Mouse (Mus musculus) liver, adult 2 months (tissue): Measurements from ENCODE around the gene Vps50. TPM values are rescaled to one million over a fixed set of nuclear protein-coding genes. Genes with fewer than 3 reads are reported as not detected.

ENCODE experiments used
- DNase-seq: peaks from one replicate; pipeline ENCODE4 v3.0.0-alpha.2; 2011; ENCODE audit warnings: low read depth, low spot score; ENCODE audit errors: extremely low read depth
- H3K27ac ChIP-seq: fragments of 200-500 bp; replicated peaks from 2 replicates; pipeline ENCODE4 v1.5.1; 2012; ENCODE audit warnings: low read depth, mild to moderate bottlenecking, control low read depth, inconsistent platforms, low read length; ENCODE audit not compliant: insufficient read depth
- H3K27me3 ChIP-seq: fragments of 200-500 bp; 2 replicates; pipeline ENCODE4 v1.6.1; 2012; ENCODE audit warnings: mild to moderate bottlenecking, moderate library complexity, low read length, inconsistent platforms; ENCODE audit not compliant: control insufficient read depth, insufficient read depth
- H3K36me3 ChIP-seq: fragments of 200-500 bp; 2 replicates; pipeline ENCODE4 v1.6.1; 2012; ENCODE audit warnings: low read length, inconsistent platforms; ENCODE audit not compliant: control insufficient read depth, insufficient read depth
- H3K4me1 ChIP-seq: fragments of 200-500 bp; 2 replicates; pipeline ENCODE4 v1.6.1; 2011; ENCODE audit warnings: low read length; ENCODE audit not compliant: control insufficient read depth, insufficient read depth
- H3K4me3 ChIP-seq: fragments of 200-500 bp; 2 replicates; pipeline ENCODE4 v1.5.1; 2011; ENCODE audit warnings: low read depth, mild to moderate bottlenecking, control low read depth, low read length, moderate library complexity; ENCODE audit not compliant: insufficient read depth
- H3K79me2 ChIP-seq: fragments of 200-500 bp; 2 replicates; pipeline ENCODE4 v1.6.1; 2012; ENCODE audit warnings: inconsistent platforms, mild to moderate bottlenecking, low read length, moderate library complexity; ENCODE audit not compliant: control insufficient read depth, insufficient read depth
- H3K9ac ChIP-seq: fragments of 200-500 bp; 2 replicates; pipeline ENCODE4 v1.6.1; 2012; ENCODE audit warnings: low read depth, mild to moderate bottlenecking, control low read depth, inconsistent platforms, low read length
- CTCF ChIP-seq: fragments of 200-500 bp; IDR thresholded peaks from 2 replicates; pipeline ENCODE4 v1.5.1; 2011; ENCODE audit warnings: low read depth, low read length, control low read depth
- POLR2A ChIP-seq: fragments of 200-500 bp; IDR thresholded peaks from 2 replicates; pipeline ENCODE4 v1.6.1; 2011; ENCODE audit warnings: low read length, control low read depth; ENCODE audit not compliant: insufficient read depth; ENCODE audit errors: extremely low read depth
- WGBS: fragments of 180-500 bp; shearing (Covaris S2); methylation state at CpG from one replicate; pipeline ENCODE4 v1.1.7; 2018; 5-methylcytosine and 5-hydroxymethylcytosine counted together
- polyA plus RNA-seq: library from polyadenylated mRNA; depleted of rRNA; stranded (reverse); fragments of >200 nt; gene quantifications from 2 replicates; pipeline ENCODE4 v1.2.3, GENCODE M21; 2012
- total RNA-seq: library from RNA; depleted of rRNA; stranded (reverse); fragments of >200 nt; gene quantifications from 2 replicates; pipeline ENCODE4 v1.2.3, GENCODE M21; 2014

The Vps50 gene
- total and polyA plus RNA-seq, 2 experiments: 1.3 to 11.8 TPM

GRCm38 (mm10) chr6:3470706-3471105, 27.5 kb upstream of the Vps50 start:
- H3K27ac ChIP-seq: no peak overlapping the region
- H3K27me3 ChIP-seq: peaks cover 2% of the 10 kb centered on the region; the same call in 1 of the 2 replicates
- 50% methylated on average over 2 of the region's 2 CpGs for WGBS
- H3K9ac ChIP-seq: no peak overlapping the region
- H3K4me1 ChIP-seq: no peaks in the 10 kb centered on the region
- no peak for TF ChIP-seq POLR2A
- no peak for DNase-seq
- no peak overlapping the region for H3K4me3 ChIP-seq
- no peaks in the 10 kb centered on the region for H3K79me2 ChIP-seq
- H3K36me3 ChIP-seq: no peaks in the 10 kb centered on the region

GRCm38 (mm10) chr6:3476299-3476698, 21.9 kb upstream of the Vps50 start:
- Histone ChIP-seq H3K27ac (no peak overlapping the region), H3K9ac (no peak overlapping the region), H3K4me1 (no peaks in the 10 kb centered on the region), H3K36me3 (no peaks in the 10 kb centered on the region), H3K27me3 (0 out of 2 replicates have a peak, but pooled peaks cover 2% of the 10 kb centered on the region), H3K4me3 (no peak overlapping the region), H3K79me2 (no peaks in the 10 kb centered on the region)
- no peak for TF ChIP-seq POLR2A
- TF ChIP-seq CTCF: no peak
- 47% methylated on average over 2 of the region's 2 CpGs for WGBS
- DNase-seq: no peak

DNA sequence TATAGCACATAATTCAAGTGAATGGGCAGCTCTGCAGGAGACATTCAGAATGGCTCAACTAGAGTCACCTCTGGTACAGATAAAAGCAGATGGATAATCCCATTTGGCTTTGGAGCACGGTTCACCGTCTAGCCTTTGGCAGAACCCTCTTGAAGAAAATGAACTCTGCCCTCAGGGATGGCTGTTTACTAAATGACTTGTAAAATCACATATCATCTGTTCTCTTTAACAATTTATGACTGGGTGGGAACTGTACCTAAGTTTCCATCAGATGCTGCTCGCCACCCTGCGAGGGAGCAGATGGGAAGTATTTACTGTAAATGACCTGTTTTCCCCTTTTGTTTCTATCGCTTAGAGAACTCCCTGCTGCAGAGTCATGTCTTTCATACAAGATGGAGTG, 18.3 kb upstream of the Vps50 start:
- H3K36me3 ChIP-seq: no peaks in the 10 kb centered on the region
- H3K9ac ChIP-seq: no peak overlapping the region
- H3K27ac ChIP-seq: no peak overlapping the region
- H3K79me2 ChIP-seq: no peaks in the 10 kb centered on the region
- DNase-seq: peak; percentile 45
- no peaks in the 10 kb centered on the region for H3K4me1 ChIP-seq
- H3K27me3 ChIP-seq: no peaks in the 10 kb centered on the region
- no peak overlapping the region for H3K4me3 ChIP-seq
- no peak for TF ChIP-seq CTCF
- 61% methylated on average over 5 of the region's 5 CpGs for WGBS

DNA sequence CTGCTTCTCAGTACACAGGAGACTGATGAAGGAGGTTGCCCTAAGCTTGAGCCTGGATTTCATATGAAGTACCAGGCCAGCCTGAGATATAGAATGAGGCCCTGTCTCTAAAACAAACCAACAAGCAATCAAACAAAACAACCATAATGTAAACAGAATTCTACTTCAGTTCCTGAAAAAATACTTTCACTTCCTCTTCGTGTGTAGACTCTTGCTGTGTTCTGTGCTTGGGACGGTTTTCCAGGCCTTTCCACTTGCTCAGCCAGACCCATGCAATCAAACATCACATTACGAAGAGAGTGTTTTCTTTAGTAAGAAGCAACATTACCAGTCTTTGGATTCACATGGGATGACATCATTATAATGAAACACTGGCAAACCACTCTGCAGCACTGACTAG, 16.5 kb upstream of the Vps50 start:
- TF ChIP-seq CTCF: no peak
- TF ChIP-seq POLR2A: no peak
- WGBS: 66% methylated on average over 3 of the region's 3 CpGs
- Histone ChIP-seq H3K27me3 (no peaks in the 10 kb centered on the region), H3K27ac (no peak overlapping the region), H3K79me2 (no peaks in the 10 kb centered on the region), H3K4me3 (no peak overlapping the region), H3K4me1 (no peaks in the 10 kb centered on the region), H3K36me3 (no peaks in the 10 kb centered on the region), H3K9ac (no peak overlapping the region)
- DNase-seq: no peak

GRCm38 (mm10) chr6:3485133-3485532, 13.0 kb upstream of the Vps50 start:
- H3K9ac ChIP-seq: no peak overlapping the region
- no peaks in the 10 kb centered on the region for H3K4me1 ChIP-seq
- H3K27ac ChIP-seq: no peak overlapping the region
- H3K27me3 ChIP-seq: no peaks in the 10 kb centered on the region
- no peaks in the 10 kb centered on the region for H3K36me3 ChIP-seq
- H3K79me2 ChIP-seq: no peaks in the 10 kb centered on the region
- 78% methylated on average over 3 of the region's 3 CpGs for WGBS
- DNase-seq: no peak
- no peak overlapping the region for H3K4me3 ChIP-seq
- TF ChIP-seq CTCF: no peak
- TF ChIP-seq POLR2A: no peak

DNA sequence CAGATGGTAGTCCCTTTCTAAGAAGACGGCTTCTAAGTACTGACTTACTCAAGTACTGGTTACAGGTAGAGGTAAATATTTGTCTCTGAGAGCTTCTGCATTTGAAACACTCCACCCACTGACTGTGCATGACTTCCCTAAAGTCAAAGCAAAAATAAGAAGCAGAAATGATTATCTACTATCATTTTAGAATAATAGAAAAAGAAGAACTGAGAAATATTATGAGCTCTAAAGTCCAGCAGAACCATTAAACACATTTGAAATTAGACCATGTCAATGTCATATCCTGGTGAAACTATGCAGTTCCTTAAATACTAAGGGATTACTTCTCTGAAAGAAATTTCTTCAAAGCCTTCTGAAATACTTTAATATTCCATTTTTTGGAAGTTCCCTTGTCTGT, 10.8 kb upstream of the Vps50 start:
- TF ChIP-seq CTCF (no peak), POLR2A (no peak)
- H3K36me3 ChIP-seq: no peaks in the 10 kb centered on the region
- peak; percentile 22 for DNase-seq
- 60% methylated on average over 1 of the region's 1 CpGs for WGBS
- H3K27ac ChIP-seq: no peak overlapping the region
- H3K9ac ChIP-seq: no peak overlapping the region
- H3K27me3 ChIP-seq: no peaks in the 10 kb centered on the region
- H3K79me2 ChIP-seq: no peaks in the 10 kb centered on the region
- H3K4me3 ChIP-seq: no peak overlapping the region
- H3K4me1 ChIP-seq: no peaks in the 10 kb centered on the region
